Mouse (Mus musculus) small intestine, adult 2 months (tissue): Measurements from ENCODE around the gene Bmp8a.

ENCODE experiments used
- CTCF ChIP-seq: fragments of 200-500 bp; IDR thresholded peaks from 2 replicates; pipeline ENCODE4 v1.5.1; 2012; ENCODE audit warnings: low read depth, mild to moderate bottlenecking, control low read depth, inconsistent platforms, low read length, moderate library complexity, mixed read lengths; ENCODE audit not compliant: insufficient replicate concordance, insufficient read length; ENCODE audit errors: extremely low read depth
- POLR2A ChIP-seq: fragments of 200-500 bp; IDR thresholded peaks from 2 replicates; pipeline ENCODE4 v1.6.1; 2012; ENCODE audit warnings: low read depth, mild to moderate bottlenecking, control low read depth, inconsistent platforms, low read length, moderate library complexity

- TF ChIP-seq POLR2A, result no peak
- TF ChIP-seq CTCF, result no peak
Observed at GRCm38 (mm10) chr4:123381598-123381997, 38.5 kb upstream of the Bmp8a start.
